Mouse (Mus musculus): ENCODE measurements around the gene Psmb4.

- TF ChIP-seq CTCF (IDR thresholded peaks at IDR 0.05; ENCODE audit: low read depth, low read length) (no peak), POLR2A (IDR thresholded peaks at IDR 0.05; ENCODE audit: insufficient read depth, low read length) (no peak), EP300 (IDR thresholded peaks at IDR 0.05; ENCODE audit: insufficient read depth, low read depth, low read length) (no peak)
These were observed 16.0 kb upstream of the Psmb4 start for GRCm38 (mm10) chr3:94902747-94903146.
